Comparison of ENCODE assay signal across 26 mouse cellular contexts in genomic region chr13:103214506-103214905, GRCm38 (mm10).
"Had no signal": no experiment of that assay in that cellular context is flagged by ENCODE, and none has a peak within 500 bp of the region (broad histone marks: within the 10 kb centered on the region; RNA-seq: fewer than 3 reads in every experiment).

No protein-coding gene starts in this region.

- H3K27me3 ChIP-seq: heart, embryonic 13.5 days; heart, embryonic 15.5 days; hindbrain, embryonic 12.5 days; intestine, embryonic 15.5 days; limb, embryonic 12.5 days; liver, embryonic 13.5 days had no signal

- H3K9me3 ChIP-seq: heart, embryonic 13.5 days; heart, embryonic 15.5 days; hindbrain, embryonic 10.5 days; hindbrain, embryonic 12.5 days; intestine, embryonic 15.5 days; limb, embryonic 10.5 days; limb, embryonic 12.5 days; liver, embryonic 13.5 days had no signal

- H3K36me3 ChIP-seq: heart, embryonic 13.5 days; heart, embryonic 15.5 days; hindbrain, embryonic 10.5 days; hindbrain, embryonic 12.5 days; intestine, embryonic 15.5 days; limb, embryonic 10.5 days; limb, embryonic 12.5 days; liver, embryonic 13.5 days had no signal

- H3K9ac ChIP-seq: heart, embryonic 13.5 days; heart, embryonic 15.5 days; hindbrain, embryonic 12.5 days; hindbrain, embryonic 14.5 days; intestine, embryonic 15.5 days; limb, embryonic 12.5 days; liver, embryonic 13.5 days had no signal

- H3K4me2 ChIP-seq: heart, embryonic 13.5 days; heart, embryonic 15.5 days; hindbrain, embryonic 12.5 days; hindbrain, embryonic 14.5 days; intestine, embryonic 15.5 days; limb, embryonic 12.5 days; liver, embryonic 11.5 days; liver, embryonic 13.5 days had no signal

- H3K27ac ChIP-seq: gastrocnemius, adult 2 months; heart, adult 2 months; heart, embryonic 13.5 days; heart, embryonic 15.5 days; hindbrain, embryonic 10.5 days; hindbrain, embryonic 12.5 days; hindbrain, embryonic 14.5 days; intestine, embryonic 15.5 days; layer of hippocampus, adult 2 months; left cerebral cortex, adult 2 months; limb, embryonic 10.5 days; limb, embryonic 12.5 days; liver, embryonic 13.5 days had no signal

- DNase-seq: gastrocnemius, adult 2 months; gastrocnemius, postnatal 10 days; gastrocnemius, postnatal 25 days; heart, adult 2 months; heart, postnatal 4 days; kidney, adult 18-20 months; kidney, adult 9 months; kidney, postnatal 10 days; kidney, postnatal 25 days; kidney, postnatal 4 days; liver; liver, embryonic 13.5 days had no signal

- ATAC-seq: hindbrain, embryonic 16.5 days; inflammation-experienced regulatory T-cells, adult 6 months; intestine, embryonic 15.5 days; intestine, postnatal 0 days had no signal

- H3K4me1 ChIP-seq: liver, embryonic 13.5 days had no signal

- H3K4me3 ChIP-seq: gastrocnemius, adult 2 months; heart, adult 2 months; heart, embryonic 13.5 days; heart, embryonic 15.5 days; hindbrain, embryonic 10.5 days; hindbrain, embryonic 12.5 days; intestine, embryonic 15.5 days; layer of hippocampus, adult 2 months; left cerebral cortex, adult 2 months; limb, embryonic 10.5 days; limb, embryonic 12.5 days; liver, embryonic 13.5 days had no signal
